Mouse (Mus musculus): ENCODE data around the gene Ckmt1. TPM values are rescaled to one million over a fixed set of nuclear protein-coding genes. Genes with fewer than 3 reads are reported as not detected.

Ckmt1 gene
- polyA plus RNA-seq, 1 experiment: not detected

- Histone ChIP-seq H3K27ac (ENCODE audit: insufficient read depth, low read depth, low read length) (no peak overlapping the region), H3K4me1 (ENCODE audit: control insufficient read depth, insufficient read depth, low read length) (no peaks in the 10 kb centered on the region), H3K4me3 (ENCODE audit: insufficient read depth, low read depth, low read length) (no peak overlapping the region)
- TF ChIP-seq CTCF (IDR thresholded peaks at IDR 0.05; ENCODE audit: insufficient read depth, low read depth, low read length): no peak
- TF ChIP-seq POLR2A (IDR thresholded peaks at IDR 0.05; ENCODE audit: insufficient read depth, low read depth, low read length): no peak
- WGBS: 13% methylated on average over 8 of the region's 8 CpGs
Measured at GRCm38 (mm10) chr2:121396624-121397023, 39.1 kb downstream of the Ckmt1 start.

- Histone ChIP-seq H3K4me1 (ENCODE audit: control insufficient read depth, insufficient read depth, low read length) (no peaks in the 10 kb centered on the region), H3K27ac (ENCODE audit: insufficient read depth, low read depth, low read length) (no peak overlapping the region), H3K4me3 (ENCODE audit: insufficient read depth, low read depth, low read length) (no peak overlapping the region)
- TF ChIP-seq POLR2A (IDR thresholded peaks at IDR 0.05; ENCODE audit: insufficient read depth, low read depth, low read length) (no peak), CTCF (IDR thresholded peaks at IDR 0.05; ENCODE audit: insufficient read depth, low read depth, low read length) (no peak)
Measured at GRCm38 (mm10) chr2:121403296-121403695, 45.8 kb downstream of the Ckmt1 start.

GRCm38 (mm10) chr2:121408160-121408559 is 50.6 kb downstream of the Ckmt1 start:
- no peak for TF ChIP-seq CTCF (IDR thresholded peaks at IDR 0.05; ENCODE audit: insufficient read depth, low read depth, low read length)
- TF ChIP-seq POLR2A (IDR thresholded peaks at IDR 0.05; ENCODE audit: insufficient read depth, low read depth, low read length): no peak
- H3K4me1 ChIP-seq (ENCODE audit: control insufficient read depth, insufficient read depth, low read length): no peaks in the 10 kb centered on the region
- 37% methylated on average over 4 of the region's 4 CpGs for WGBS
- H3K27ac ChIP-seq (ENCODE audit: insufficient read depth, low read depth, low read length): no peak overlapping the region
- no peak overlapping the region for H3K4me3 ChIP-seq (ENCODE audit: insufficient read depth, low read depth, low read length)

- TF ChIP-seq CTCF (IDR thresholded peaks at IDR 0.05; ENCODE audit: insufficient read depth, low read depth, low read length): no peak
- Histone ChIP-seq H3K4me1 (ENCODE audit: control insufficient read depth, insufficient read depth, low read length) (0 out of 2 replicates have a peak, but pooled peaks cover 2% of the 10 kb centered on the region), H3K27ac (ENCODE audit: insufficient read depth, low read depth, low read length) (peak overlapping the region; percentile 76), H3K4me3 (ENCODE audit: insufficient read depth, low read depth, low read length) (peak overlapping the region; percentile 99)
- WGBS: 4% methylated on average over 4 of the region's 4 CpGs
Measured at GRCm38 (mm10) chr2:121412843-121413386, 55.4 kb downstream of the Ckmt1 start.

Other genes starting within 250 kb of the Ckmt1 start
- gene Tgm7, start 247.9 kb upstream of the Ckmt1 start, polyA plus RNA-seq (2012; ENCODE audit: insufficient read depth, insufficient read length, low replicate concordance, missing spikeins): not detected in 2 replicates
- gene Adal, start 217.3 kb upstream of the Ckmt1 start, polyA plus RNA-seq (2012; ENCODE audit: insufficient read depth, insufficient read length, low replicate concordance, missing spikeins): not detected in 2 replicates
- not detected in 2 replicates for gene Lcmt2, start 217.1 kb upstream of the Ckmt1 start, polyA plus RNA-seq (2012; ENCODE audit: insufficient read depth, insufficient read length, low replicate concordance, missing spikeins)
- 263 TPM in 1 of 2 replicates, not detected in the other for gene Tubgcp4, start 187.1 kb upstream of the Ckmt1 start, polyA plus RNA-seq (2012; ENCODE audit: insufficient read depth, insufficient read length, low replicate concordance, missing spikeins)
- not detected in 2 replicates for gene Zscan29, start 186.6 kb upstream of the Ckmt1 start, polyA plus RNA-seq (2012; ENCODE audit: insufficient read depth, insufficient read length, low replicate concordance, missing spikeins)
- gene Trp53bp1, start 86.3 kb upstream of the Ckmt1 start, polyA plus RNA-seq (2012; ENCODE audit: insufficient read depth, insufficient read length, low replicate concordance, missing spikeins): 272 TPM in 1 of 2 replicates, not detected in the other
- gene Map1a, start 68.1 kb upstream of the Ckmt1 start, polyA plus RNA-seq (2012; ENCODE audit: insufficient read depth, insufficient read length, low replicate concordance, missing spikeins): 93.5 and 210 TPM in 2 replicates
- gene Ppip5k1, start 2.3 kb upstream of the Ckmt1 start, polyA plus RNA-seq (2012; ENCODE audit: insufficient read depth, insufficient read length, low replicate concordance, missing spikeins): 355 TPM in 1 of 2 replicates, not detected in the other
- not detected in 2 replicates for gene Strc, start 29.5 kb downstream of the Ckmt1 start, polyA plus RNA-seq (2012; ENCODE audit: insufficient read depth, insufficient read length, low replicate concordance, missing spikeins)
- gene Pdia3, start 56.1 kb downstream of the Ckmt1 start, polyA plus RNA-seq (2012; ENCODE audit: insufficient read depth, insufficient read length, low replicate concordance, missing spikeins): 166 and 331 TPM in 2 replicates
- not detected in 2 replicates for gene Catsper2, start 56.1 kb downstream of the Ckmt1 start, polyA plus RNA-seq (2012; ENCODE audit: insufficient read depth, insufficient read length, low replicate concordance, missing spikeins)
- gene Ell3, start 86.6 kb downstream of the Ckmt1 start, polyA plus RNA-seq (2012; ENCODE audit: insufficient read depth, insufficient read length, low replicate concordance, missing spikeins): not detected in 2 replicates
- not detected in 2 replicates for gene Serf2, start 91.5 kb downstream of the Ckmt1 start, polyA plus RNA-seq (2012; ENCODE audit: insufficient read depth, insufficient read length, low replicate concordance, missing spikeins)
- 611 TPM in 1 of 2 replicates, not detected in the other for gene Hypk, start 95.6 kb downstream of the Ckmt1 start, polyA plus RNA-seq (2012; ENCODE audit: insufficient read depth, insufficient read length, low replicate concordance, missing spikeins)
- not detected in 2 replicates for gene Serinc4, start 99.1 kb downstream of the Ckmt1 start, polyA plus RNA-seq (2012; ENCODE audit: insufficient read depth, insufficient read length, low replicate concordance, missing spikeins)
- gene Mfap1b, start 116.4 kb downstream of the Ckmt1 start, polyA plus RNA-seq (2012; ENCODE audit: insufficient read depth, insufficient read length, low replicate concordance, missing spikeins): not detected in 2 replicates
- gene Mfap1a, start 149.0 kb downstream of the Ckmt1 start, polyA plus RNA-seq (2012; ENCODE audit: insufficient read depth, insufficient read length, low replicate concordance, missing spikeins): not detected in 2 replicates
- gene Wdr76, start 149.0 kb downstream of the Ckmt1 start, polyA plus RNA-seq (2012; ENCODE audit: insufficient read depth, insufficient read length, low replicate concordance, missing spikeins): not detected in 2 replicates

Measured in olfactory bulb, adult 2 months (tissue).